ENCODE assay signal across 8 mouse cellular contexts in the genomic region with DNA sequence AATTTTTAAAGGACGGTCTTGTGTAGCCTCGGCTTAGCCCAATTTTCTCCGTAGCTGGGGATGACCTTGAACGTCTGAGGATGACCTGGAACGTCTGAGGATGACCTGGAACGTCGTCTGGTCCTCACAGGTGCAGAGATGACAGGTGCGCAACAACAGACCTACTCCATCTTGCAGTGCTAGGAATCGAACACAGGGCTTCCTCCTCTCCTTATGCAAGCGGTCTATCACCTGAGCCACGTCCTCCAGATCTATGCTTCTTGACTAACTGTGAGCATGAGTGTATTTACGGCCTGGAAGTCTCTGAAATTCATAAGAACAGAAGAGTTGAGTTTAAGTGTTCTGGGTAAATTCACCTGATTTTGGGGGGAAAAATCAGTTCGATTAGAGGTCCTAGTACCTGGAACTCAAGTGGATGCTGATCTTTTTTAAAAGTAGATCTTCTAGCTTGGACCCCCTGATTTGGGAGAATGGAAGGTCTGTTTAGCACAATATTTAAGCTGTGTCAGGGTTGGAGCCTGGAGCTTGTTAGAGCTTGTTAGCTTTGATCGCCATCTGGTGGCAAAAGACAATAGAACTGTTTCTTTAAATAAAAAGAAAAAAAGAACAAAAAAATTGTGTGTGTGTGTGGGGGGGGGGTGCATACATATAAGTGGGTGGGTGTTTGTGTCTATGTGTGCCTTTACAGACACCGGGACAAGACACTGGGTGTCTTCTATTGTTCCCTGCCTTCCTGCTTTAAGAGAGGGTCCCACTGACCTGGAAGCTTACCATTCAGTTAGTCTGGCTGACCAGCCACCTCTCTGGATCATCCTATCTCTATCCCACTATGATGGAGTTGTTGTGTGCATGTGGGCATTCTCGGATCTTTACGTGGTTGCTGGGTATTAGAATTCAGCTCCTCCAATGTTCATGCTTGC. TPM values are rescaled to one million over a fixed set of nuclear protein-coding genes. Genes with fewer than 3 reads are reported as not detected.
A peak's percentile ranks its signal among the peaks of the same experiment; 100 is the strongest.
DNase-seq lines count a peak whose midpoint lies in the region; ATAC-seq and TF ChIP-seq lines count a peak whose summit lies in the region.

No protein-coding gene starts in this region.

- no peaks in the 10 kb centered on the region for H3K36me3 ChIP-seq in kidney, embryonic 14.5 days (ENCODE audit: control insufficient read depth, insufficient read depth, low read length)

- POLR2A ChIA-PET in Patski (lab: Charles Lee), result interaction anchor here (0.6 kb wide), 1 partner anchor 37 kb away, joined by 3 read pairs; no protein-coding TSS in a partner anchor

- in situ Hi-C loops in Patski (cut with MboI; ENCODE audit: low pct_unique_long_range_greater_than_20kb), result loop anchor here (5.0 kb wide), 2 partner anchors 211 to 536 kb away; no protein-coding TSS in a partner anchor

- DNase-seq in kidney, adult 9 months, result peak; percentile 15
- DNase-seq in A20 (ENCODE audit: low read depth, low spot score) (peak; percentile 35), Patski (ENCODE audit: low read depth, low spot score) (no peak)
- DNase-seq in layer of hippocampus, postnatal 14 days (ENCODE audit: low spot score in 2 of 2), result peak; percentile 10 to 40
- DNase-seq in frontal cortex, postnatal 14 days (ENCODE audit: low spot score in 2 of 2), result no peak

- CTCF ChIA-PET in Patski (lab: Charles Lee), result interaction anchor here (0.9 to 1.5 kb wide), 6 partner anchors 17 to 654 kb away, joined by 3 to 4 read pairs (median 3); no protein-coding TSS in a partner anchor

- no peak overlapping the region for H3K9ac ChIP-seq in kidney, embryonic 14.5 days (ENCODE audit: low read depth, low read length)

- TF ChIP-seq CTCF in Patski (IDR thresholded peaks at IDR 0.05), result peak; percentile 60

- no peak overlapping the region for H3K27ac ChIP-seq in kidney, embryonic 14.5 days (ENCODE audit: low read depth, low read length)

- no peak overlapping the region for H3K4me2 ChIP-seq in kidney, embryonic 14.5 days (replicated peaks; ENCODE audit: low read depth, low read length)

- ATAC-seq in kidney, embryonic 14.5 days (ENCODE audit: low FRiP score, low TSS enrichment), result no peak
- no peak for ATAC-seq in Patski
- no peak for ATAC-seq in megakaryocyte-erythroid progenitor cell, adult 5-6 weeks (replicated peaks; ENCODE audit: low FRiP score, low TSS enrichment, poor library complexity, severe bottlenecking)
- no peak for ATAC-seq in activated CD4-positive, CD25-positive, alpha-beta regulatory T cell, adult 4 months

- H3K4me3 ChIP-seq in kidney, embryonic 14.5 days (ENCODE audit: low read length), result no peak overlapping the region

- H3K27me3 ChIP-seq in kidney, embryonic 14.5 days (ENCODE audit: control insufficient read depth, insufficient read depth, low read length), result no peaks in the 10 kb centered on the region
- peaks cover 32% of the 10 kb centered on the region for H3K27me3 ChIP-seq in Patski

- 68% methylated on average over 17 of the region's 17 CpGs for WGBS in kidney, embryonic 14.5 days

- H3K4me1 ChIP-seq in kidney, embryonic 14.5 days (ENCODE audit: control insufficient read depth, insufficient read depth, low read length), result no peaks in the 10 kb centered on the region

- no peaks in the 10 kb centered on the region for H3K9me3 ChIP-seq in kidney, embryonic 14.5 days (ENCODE audit: control insufficient read depth, low read length)

RNA-seq across cellular contexts. Expression of a gene that starts 45.5 kb away (rescaled TPM):
- 7.7 and 15.3 TPM in 2 replicates for polyA plus RNA-seq in kidney, embryonic 14.5 days (2014; fragmentation: Nextera tagmentation; extraction: Ambion mirVana)
- polyA plus RNA-seq in Patski (2021), result 0.06 TPM
- total RNA-seq in layer of hippocampus, postnatal 14 days (2021), result 1 to 10 TPM; 4.6 to 6.5 TPM
- not detected in 2 replicates for total RNA-seq in megakaryocyte-erythroid progenitor cell, adult 5-6 weeks (2014; fragmentation: Nextera tagmentation)
- total RNA-seq in megakaryocyte-erythroid progenitor cell, adult 5-6 weeks (2017), result not detected in 2 replicates
- polyA plus RNA-seq in activated CD4-positive, CD25-positive, alpha-beta regulatory T cell, adult 4 months (2017; shearing (Covaris generic)), result under 1 TPM in 1 of 2 experiments, not detected in 1; 0.09 TPM

Comparison
In these comparisons a context has a peak if more than half of its experiments do, and no peak if none do; other contexts are left out.
1. DNase-seq: peak in kidney, adult 9 months (single experiment), A20 (single experiment) and layer of hippocampus, postnatal 14 days (2 of 2); none in Patski (single experiment) and frontal cortex, postnatal 14 days (0 of 2).